Mouse (Mus musculus): ENCODE data around the gene Taok3. TPM values are rescaled to one million over a fixed set of nuclear protein-coding genes. Genes with fewer than 3 reads are reported as not detected.

The Taok3 gene
- polyA plus RNA-seq, 1 experiment, result not detected

DNA sequence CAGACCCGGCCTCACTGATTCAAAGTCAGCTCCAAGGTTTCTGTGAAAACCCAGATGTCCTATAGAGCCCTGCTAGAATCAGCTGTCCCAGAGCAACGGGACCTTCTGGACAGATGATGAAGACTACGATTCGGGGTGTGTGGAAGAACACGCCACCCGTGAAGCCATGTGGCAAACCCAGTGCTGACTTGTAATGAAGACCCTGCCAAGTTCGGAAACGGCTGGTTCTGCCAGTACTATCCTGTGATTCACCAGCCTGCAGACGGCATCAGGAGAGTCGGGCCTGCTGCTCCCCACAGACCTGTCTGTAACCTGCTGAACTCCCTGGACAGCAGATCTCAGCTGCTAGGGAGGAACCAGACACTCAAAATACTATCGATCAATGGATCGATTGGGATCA, 15.6 kb upstream of the Taok3 start:
- 77% methylated on average over 12 of the region's 12 CpGs for WGBS
- TF ChIP-seq POLR2A (IDR thresholded peaks at IDR 0.05; ENCODE audit: insufficient read depth, low read depth, low read length) (no peak), CTCF (IDR thresholded peaks at IDR 0.05; ENCODE audit: insufficient read depth, low read depth, low read length) (no peak)
- Histone ChIP-seq H3K27ac (ENCODE audit: insufficient read depth, low read depth, low read length) (no peak overlapping the region), H3K4me3 (ENCODE audit: insufficient read depth, low read depth, low read length) (no peak overlapping the region), H3K4me1 (ENCODE audit: control insufficient read depth, insufficient read depth, low read length) (peaks cover 26% of the 10 kb centered on the region)

DNA sequence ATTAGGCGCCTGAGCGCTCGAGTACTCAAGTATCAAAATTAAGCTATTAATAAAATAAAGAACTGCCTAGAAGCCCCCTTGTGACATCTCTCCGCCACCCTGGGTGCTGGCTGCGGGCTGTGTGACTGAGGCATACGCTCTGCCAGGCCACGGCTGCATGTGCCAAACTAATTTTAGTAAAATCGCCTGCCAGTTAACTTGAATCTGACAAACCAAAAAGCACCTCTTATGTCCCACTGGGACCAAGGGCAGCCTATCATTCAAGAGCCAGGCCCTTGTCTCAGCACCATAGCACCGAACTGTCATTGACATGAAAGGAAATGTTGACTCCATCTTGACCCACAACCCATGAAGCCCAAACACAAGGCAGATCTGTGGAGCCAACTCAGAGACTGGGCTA, 14.2 kb upstream of the Taok3 start:
- Histone ChIP-seq H3K4me1 (ENCODE audit: control insufficient read depth, insufficient read depth, low read length) (peaks cover 26% of the 10 kb centered on the region), H3K4me3 (ENCODE audit: insufficient read depth, low read depth, low read length) (no peak overlapping the region), H3K27ac (ENCODE audit: insufficient read depth, low read depth, low read length) (peak overlapping the region; percentile 18; the same call in 1 of the 2 replicates)
- WGBS, result 23% methylated on average over 9 of the region's 9 CpGs
- TF ChIP-seq CTCF (IDR thresholded peaks at IDR 0.05; ENCODE audit: insufficient read depth, low read depth, low read length) (no peak), POLR2A (IDR thresholded peaks at IDR 0.05; ENCODE audit: insufficient read depth, low read depth, low read length) (no peak)

DNA sequence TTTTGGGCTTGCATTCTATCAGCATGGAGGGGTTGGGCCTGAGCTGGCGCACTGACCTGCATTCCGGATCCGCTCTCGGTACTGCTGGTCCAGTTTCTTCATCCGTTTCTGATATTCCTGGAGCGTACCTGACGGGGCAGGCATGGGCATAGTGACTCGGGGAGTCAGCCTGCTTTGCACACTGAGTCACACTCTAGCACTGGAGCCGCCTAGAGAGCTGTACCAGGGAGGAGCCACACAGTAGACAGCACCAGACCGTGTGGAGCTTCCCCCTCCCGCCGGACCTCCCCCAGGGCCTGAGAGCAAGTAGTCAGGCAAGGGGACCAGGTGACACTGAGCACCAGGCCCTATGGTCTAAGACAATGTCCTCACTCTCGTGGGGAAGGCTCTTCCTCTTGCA, 11.6 kb upstream of the Taok3 start:
- Histone ChIP-seq H3K27ac (ENCODE audit: insufficient read depth, low read depth, low read length) (no peak overlapping the region), H3K4me3 (ENCODE audit: insufficient read depth, low read depth, low read length) (no peak overlapping the region), H3K4me1 (ENCODE audit: control insufficient read depth, insufficient read depth, low read length) (peaks cover 24% of the 10 kb centered on the region)
- TF ChIP-seq CTCF (IDR thresholded peaks at IDR 0.05; ENCODE audit: insufficient read depth, low read depth, low read length) (no peak), POLR2A (IDR thresholded peaks at IDR 0.05; ENCODE audit: insufficient read depth, low read depth, low read length) (no peak)
- WGBS, result 89% methylated on average over 13 of the region's 13 CpGs

DNA sequence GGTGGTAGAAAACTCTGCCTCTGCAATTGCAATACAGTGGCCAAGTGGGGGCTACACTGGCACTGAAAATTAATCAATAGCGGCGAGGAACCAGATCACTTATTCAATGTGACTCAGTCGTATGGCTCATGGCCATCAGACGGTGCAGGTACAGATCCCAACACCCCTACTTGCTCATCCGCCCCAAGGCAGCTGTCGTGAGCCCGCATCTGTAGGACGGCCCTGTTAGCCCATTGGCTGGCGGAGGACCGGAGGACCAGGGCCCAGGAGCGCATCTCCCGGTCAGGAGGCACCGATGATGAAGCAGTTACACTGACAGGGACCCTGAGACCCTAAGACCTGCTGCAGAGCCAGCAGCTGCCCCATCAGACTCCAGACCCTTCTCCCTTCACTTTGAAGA, 11.2 kb upstream of the Taok3 start:
- TF ChIP-seq POLR2A (IDR thresholded peaks at IDR 0.05; ENCODE audit: insufficient read depth, low read depth, low read length) (no peak), CTCF (IDR thresholded peaks at IDR 0.05; ENCODE audit: insufficient read depth, low read depth, low read length) (no peak)
- Histone ChIP-seq H3K4me3 (ENCODE audit: insufficient read depth, low read depth, low read length) (no peak overlapping the region), H3K4me1 (ENCODE audit: control insufficient read depth, insufficient read depth, low read length) (peaks cover 24% of the 10 kb centered on the region), H3K27ac (ENCODE audit: insufficient read depth, low read depth, low read length) (no peak overlapping the region)
- WGBS, result 96% methylated on average over 13 of the region's 13 CpGs

DNA sequence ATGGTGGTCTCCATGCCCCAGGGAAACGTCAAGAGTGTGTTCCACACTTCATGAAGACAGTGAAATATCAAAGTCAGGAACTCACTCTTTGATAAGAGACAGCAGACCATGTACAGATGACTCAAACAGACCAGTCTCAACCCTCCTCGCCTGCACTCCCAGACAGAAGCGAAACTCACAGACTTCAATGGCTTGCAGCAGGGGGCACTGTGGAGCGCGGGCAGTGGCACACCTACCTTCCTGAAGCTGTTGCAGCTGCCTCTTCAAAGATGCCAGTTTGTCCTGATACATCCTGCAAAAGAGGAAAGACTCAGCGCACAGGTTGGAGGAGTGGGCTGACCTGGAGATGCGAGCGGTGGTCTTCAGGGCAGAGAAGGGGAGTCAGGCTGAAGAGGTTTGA, 10.4 kb upstream of the Taok3 start:
- Histone ChIP-seq H3K4me1 (ENCODE audit: control insufficient read depth, insufficient read depth, low read length) (peaks cover 21% of the 10 kb centered on the region), H3K27ac (ENCODE audit: insufficient read depth, low read depth, low read length) (no peak overlapping the region), H3K4me3 (ENCODE audit: insufficient read depth, low read depth, low read length) (no peak overlapping the region)
- WGBS, result 84% methylated on average over 8 of the region's 8 CpGs
- TF ChIP-seq POLR2A (IDR thresholded peaks at IDR 0.05; ENCODE audit: insufficient read depth, low read depth, low read length) (no peak), CTCF (IDR thresholded peaks at IDR 0.05; ENCODE audit: insufficient read depth, low read depth, low read length) (no peak)

DNA sequence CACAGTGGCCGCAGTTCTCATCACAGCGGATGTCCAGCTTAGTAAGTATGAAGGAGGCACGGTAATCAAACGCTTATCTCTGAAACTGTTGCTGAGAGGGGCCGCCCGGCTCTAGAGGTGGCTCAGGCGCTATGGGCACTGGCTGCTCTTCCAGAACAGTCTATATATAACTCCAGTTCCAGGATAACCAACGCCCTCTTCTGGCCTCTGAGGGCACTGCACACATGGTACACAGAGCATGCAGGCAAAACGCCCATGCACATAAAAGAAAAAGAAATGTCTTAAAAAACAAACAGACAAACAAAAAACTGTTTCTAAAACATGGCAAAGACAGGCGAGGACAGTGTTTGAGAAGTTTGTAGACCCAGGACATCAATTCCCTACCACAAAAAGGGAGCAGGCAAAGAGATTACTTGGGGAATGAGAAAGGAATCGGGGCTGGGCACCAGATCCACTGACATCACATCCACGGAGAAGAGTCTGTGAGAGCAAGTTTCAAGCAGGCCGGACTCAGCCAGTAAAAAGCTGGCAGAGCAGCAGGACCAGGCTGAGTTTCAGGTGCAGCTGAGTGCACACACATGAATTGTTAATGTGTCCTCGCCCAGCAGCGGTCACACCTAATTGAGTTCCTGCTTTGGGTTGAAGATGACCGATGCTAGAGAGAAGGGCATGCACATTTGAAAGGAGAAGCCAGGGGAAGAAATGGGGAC, 8.7 kb upstream of the Taok3 start:
- TF ChIP-seq CTCF (IDR thresholded peaks at IDR 0.05; ENCODE audit: insufficient read depth, low read depth, low read length) (no peak), POLR2A (IDR thresholded peaks at IDR 0.05; ENCODE audit: insufficient read depth, low read depth, low read length) (no peak)
- no peak overlapping the region for H3K4me3 ChIP-seq (ENCODE audit: insufficient read depth, low read depth, low read length)
- WGBS, result 91% methylated on average over 16 of the region's 16 CpGs

DNA sequence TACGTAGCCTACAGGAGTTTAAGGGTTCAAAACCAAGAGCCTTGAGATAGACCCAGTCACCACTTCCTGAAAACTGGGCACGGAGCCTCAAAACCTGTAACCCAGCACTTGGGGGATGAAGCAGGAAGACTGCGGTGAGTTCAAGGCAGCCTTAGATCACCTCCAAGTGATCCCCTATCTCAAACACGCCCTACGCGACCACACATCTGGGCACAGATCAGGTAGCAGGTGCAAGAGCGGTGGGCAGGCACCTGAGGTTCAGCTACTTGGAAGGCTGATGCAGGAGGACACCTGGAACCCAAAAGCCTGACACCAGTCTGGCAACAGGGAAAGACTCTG, 8.2 kb upstream of the Taok3 start:
- WGBS, result 96% methylated on average over 7 of the region's 7 CpGs
- Histone ChIP-seq H3K4me3 (ENCODE audit: insufficient read depth, low read depth, low read length) (no peak overlapping the region), H3K4me1 (ENCODE audit: control insufficient read depth, insufficient read depth, low read length) (peaks cover under 1% of the 10 kb centered on the region; the same call in 1 of the 2 replicates), H3K27ac (ENCODE audit: insufficient read depth, low read depth, low read length) (no peak overlapping the region)
- TF ChIP-seq POLR2A (IDR thresholded peaks at IDR 0.05; ENCODE audit: insufficient read depth, low read depth, low read length) (no peak), CTCF (IDR thresholded peaks at IDR 0.05; ENCODE audit: insufficient read depth, low read depth, low read length) (no peak)

More for the DNA sequence above, 8.7 kb upstream of the Taok3 start:
- Histone ChIP-seq H3K4me1 (ENCODE audit: control insufficient read depth, insufficient read depth, low read length) (peaks cover 6% of the 10 kb centered on the region; the same call in 1 of the 2 replicates), H3K27ac (ENCODE audit: insufficient read depth, low read depth, low read length) (no peak overlapping the region)

DNA sequence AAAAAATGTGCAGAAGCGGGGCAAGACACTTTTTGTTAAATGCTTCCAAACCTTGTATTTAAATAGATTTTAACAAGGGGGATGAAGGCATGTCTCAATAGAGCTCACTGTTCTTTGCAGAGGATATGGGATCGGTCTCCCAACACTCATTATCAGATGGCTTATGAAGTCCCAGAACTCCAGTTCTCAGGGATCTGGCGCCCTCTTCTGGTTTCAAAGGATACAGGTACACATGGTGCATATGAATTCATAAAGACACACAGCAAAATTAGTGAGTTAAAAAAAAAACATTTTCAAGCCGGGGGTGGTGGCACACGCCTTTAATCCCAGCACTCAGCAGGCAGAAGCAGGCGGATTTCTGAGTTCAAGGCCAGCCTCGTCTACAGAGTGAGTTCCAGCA, 6.6 kb upstream of the Taok3 start:
- H3K27ac ChIP-seq (ENCODE audit: insufficient read depth, low read depth, low read length), result no peak overlapping the region
- no peak overlapping the region for H3K4me3 ChIP-seq (ENCODE audit: insufficient read depth, low read depth, low read length)
- TF ChIP-seq POLR2A (IDR thresholded peaks at IDR 0.05; ENCODE audit: insufficient read depth, low read depth, low read length), result no peak
- no peaks in the 10 kb centered on the region for H3K4me1 ChIP-seq (ENCODE audit: control insufficient read depth, insufficient read depth, low read length)
- WGBS, result 89% methylated on average over 7 of the region's 7 CpGs

DNA sequence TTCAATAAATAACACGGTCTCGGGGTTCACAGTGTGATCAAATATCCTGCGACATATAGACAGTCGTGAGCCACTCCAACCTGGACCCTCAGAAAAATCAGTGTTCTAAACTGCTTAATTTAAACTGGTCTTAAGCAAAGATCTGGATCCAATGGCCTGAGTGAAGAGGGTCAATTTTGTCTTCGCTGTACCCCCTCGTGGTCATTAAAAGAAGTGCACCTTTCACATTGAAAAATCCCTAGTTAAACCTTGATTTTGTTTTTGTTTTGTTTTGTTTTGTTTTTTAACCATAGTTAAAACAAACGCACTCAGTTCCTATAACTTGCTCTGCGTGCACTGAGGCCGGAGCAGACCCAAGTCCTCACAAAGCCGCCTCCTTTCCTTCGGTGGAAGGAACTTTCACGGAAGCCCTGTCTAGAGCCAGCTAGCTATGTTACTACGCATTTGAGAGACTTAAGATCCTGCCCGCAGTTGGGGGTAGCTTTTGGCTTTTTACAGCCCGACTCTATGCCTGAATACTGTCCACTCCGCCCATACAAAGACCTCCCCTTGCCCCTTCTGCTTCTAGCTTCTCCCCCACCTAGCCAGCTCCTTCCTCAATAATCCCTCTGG, 5.2 kb upstream of the Taok3 start:
- WGBS, result 4% methylated on average over 16 of the region's 16 CpGs
- TF ChIP-seq POLR2A (IDR thresholded peaks at IDR 0.05; ENCODE audit: insufficient read depth, low read depth, low read length), result no peak
- no peak for TF ChIP-seq CTCF (IDR thresholded peaks at IDR 0.05; ENCODE audit: insufficient read depth, low read depth, low read length)
- Histone ChIP-seq H3K27ac (ENCODE audit: insufficient read depth, low read depth, low read length) (no peak overlapping the region), H3K4me1 (ENCODE audit: control insufficient read depth, insufficient read depth, low read length) (no peaks in the 10 kb centered on the region), H3K4me3 (ENCODE audit: insufficient read depth, low read depth, low read length) (peak overlapping the region; percentile 56)

Data from olfactory bulb, adult 2 months (tissue).